Mouse (Mus musculus): ENCODE data around the gene Snai1.

The Snai1 gene

DNA sequence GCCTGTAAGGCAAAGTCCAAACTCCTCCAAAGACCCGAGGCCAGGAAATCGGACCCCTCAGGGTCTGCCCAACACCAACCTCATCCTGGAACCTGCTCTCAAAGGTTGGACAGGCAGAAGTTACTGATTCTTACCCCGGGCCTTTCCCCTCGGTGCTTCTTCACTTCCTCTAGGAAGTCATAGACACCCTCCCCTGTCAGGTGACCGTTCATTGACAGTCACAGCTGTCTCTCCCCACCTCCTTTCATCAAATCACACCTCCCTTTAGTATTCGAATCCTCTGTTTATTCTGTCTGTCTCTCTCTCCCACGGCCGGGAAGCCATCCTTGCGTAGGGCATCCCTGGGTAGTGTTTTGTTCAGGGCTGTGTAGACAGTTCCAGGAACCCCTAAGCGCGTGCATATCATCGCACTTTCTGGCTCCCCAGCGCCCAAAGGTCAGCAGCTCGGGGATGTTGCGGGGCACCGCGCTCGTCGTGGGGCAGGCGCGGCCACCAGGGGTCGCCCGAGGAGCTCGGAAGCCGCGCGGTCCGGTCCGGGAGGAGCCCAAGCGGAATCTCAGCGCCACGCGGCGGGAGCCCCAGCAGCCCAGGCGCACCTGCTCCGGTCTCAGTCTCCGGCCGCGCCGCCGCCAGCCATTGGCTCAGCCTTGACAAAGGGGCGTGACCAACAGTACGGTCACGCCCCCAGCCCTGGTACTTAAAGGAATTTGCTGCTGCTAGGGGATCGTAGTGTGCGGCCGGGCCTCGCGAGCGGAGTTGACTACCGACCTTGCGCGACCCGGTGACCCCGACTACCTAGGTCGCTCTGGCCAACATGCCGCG, at the start of gene Snai1:
Snai1 (plus strand) TSS at position 720 of the 822 bp plus-strand sequence.
- in situ Hi-C loops (cut with MseI, MboI): no loop called here

DNA sequence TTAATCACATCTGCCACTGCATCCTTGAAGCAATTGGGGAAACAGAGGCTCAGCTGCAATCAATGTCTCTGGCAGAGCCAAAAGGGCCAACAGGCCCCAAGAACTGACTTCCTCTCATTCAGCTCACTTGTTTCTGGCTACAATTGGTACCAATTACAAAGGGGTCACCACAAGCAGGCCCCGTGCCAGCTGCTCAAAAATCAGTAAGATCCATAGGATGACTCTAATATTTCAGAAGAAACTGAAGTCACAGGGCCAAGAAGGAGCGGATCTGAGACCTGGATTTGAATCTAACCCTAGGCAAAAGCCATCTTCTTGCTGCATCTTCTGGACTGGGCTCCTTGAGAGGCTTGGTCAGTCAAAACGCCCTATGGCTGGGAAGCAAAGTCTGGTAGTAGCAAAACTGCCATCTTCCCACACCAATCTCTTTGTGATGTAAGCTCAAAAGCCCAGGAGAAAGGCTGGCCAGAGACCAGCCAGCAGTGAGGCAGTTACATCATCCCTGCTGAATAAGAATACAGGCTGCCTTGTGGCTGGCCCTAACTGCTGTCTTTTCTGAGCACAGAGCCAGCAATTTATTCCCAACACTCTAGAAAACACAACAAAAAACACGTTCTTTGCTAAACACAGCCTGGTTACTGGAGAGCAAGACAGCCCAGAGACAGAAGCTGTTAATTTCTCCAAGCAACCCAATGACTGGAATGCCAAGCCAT, 47.0 kb upstream of the Snai1 start:
- in situ Hi-C loops (cut with MseI, MboI): no loop called here

DNA sequence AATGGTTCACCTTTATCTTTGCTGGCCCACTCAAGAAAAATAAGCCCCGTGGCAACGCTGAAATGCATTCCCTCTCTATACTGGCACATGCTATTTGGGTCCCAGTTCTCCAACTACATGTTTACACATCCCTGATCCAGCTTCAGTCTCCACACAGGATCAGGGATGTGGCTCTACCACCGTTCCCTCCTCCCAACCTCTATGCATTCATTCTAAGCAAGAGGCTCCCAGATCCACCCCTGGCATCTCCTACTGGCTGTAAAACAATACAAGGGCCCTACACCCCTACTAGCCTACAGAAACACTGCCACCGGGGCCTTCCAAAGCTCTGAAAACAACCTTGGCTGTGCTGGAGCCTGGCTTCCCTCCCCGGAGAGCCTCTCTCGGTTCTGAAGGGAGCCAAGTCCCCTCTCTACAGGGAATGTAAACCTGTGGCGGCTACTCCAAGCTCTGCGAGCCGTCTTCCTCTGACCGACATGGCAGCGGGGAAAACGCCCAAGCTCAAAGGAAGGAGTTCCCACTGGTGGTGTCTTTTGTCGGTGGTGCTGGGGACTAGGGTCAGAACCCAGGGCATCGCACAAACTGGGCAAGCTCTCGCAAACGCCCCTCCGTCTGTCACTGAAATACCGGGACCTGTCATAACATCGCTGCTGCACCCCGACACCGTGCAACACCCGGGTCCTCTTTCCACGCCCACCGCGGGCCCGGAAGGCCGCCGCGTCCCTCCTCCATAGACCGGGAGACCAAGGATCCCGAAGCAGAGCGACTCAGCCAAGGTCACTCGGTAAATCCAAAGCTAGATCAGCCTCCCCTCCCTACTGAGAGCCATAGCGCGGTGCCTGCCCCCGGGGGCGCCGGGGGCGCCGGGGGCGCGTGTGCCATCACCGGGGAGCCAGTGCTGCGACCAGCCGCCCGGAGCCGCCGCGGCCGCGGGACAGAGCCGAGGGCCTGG, 46.0 kb upstream of the Snai1 start, which contains the start of gene Rnf114:
Rnf114 (plus strand) TSS at position 889 of the 952 bp plus-strand sequence.
- in situ Hi-C loops (cut with MseI, MboI): no loop called here

GRCm38 (mm10) chr2:167492713-167493636, 45.0 kb upstream of the Snai1 start, which contains the start of gene Spata2:
Gene Spata2, minus strand, starts transcription at chr2:167492887.
- in situ Hi-C loops (cut with MseI, MboI): no loop called here

DNA sequence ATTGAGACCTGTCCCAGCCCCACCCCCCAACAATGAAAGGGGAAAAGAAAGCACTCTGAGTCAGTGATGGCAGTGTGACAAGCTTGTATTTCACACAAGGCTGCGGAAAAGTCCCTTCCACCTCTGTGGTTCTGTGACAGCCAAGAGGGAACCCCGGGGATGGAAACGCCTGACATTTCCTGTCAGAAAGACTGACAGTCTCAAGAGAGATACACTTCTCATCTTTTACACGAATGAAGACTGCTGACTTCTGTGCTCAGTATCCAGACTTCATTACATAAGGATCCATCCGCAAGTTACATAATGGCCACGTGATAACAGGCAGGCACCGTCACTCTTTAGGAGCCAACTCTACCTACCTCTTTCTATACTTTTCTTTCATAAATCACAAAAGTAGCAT, 41.6 kb upstream of the Snai1 start:
- in situ Hi-C loops (cut with MseI, MboI): no loop called here

GRCm38 (mm10) chr2:167497272-167497671, 40.7 kb upstream of the Snai1 start:
- in situ Hi-C loops (cut with MseI, MboI): no loop called here

GRCm38 (mm10) chr2:167502554-167503252, 35.3 kb upstream of the Snai1 start:
- in situ Hi-C loops (cut with MseI, MboI): no loop called here

DNA sequence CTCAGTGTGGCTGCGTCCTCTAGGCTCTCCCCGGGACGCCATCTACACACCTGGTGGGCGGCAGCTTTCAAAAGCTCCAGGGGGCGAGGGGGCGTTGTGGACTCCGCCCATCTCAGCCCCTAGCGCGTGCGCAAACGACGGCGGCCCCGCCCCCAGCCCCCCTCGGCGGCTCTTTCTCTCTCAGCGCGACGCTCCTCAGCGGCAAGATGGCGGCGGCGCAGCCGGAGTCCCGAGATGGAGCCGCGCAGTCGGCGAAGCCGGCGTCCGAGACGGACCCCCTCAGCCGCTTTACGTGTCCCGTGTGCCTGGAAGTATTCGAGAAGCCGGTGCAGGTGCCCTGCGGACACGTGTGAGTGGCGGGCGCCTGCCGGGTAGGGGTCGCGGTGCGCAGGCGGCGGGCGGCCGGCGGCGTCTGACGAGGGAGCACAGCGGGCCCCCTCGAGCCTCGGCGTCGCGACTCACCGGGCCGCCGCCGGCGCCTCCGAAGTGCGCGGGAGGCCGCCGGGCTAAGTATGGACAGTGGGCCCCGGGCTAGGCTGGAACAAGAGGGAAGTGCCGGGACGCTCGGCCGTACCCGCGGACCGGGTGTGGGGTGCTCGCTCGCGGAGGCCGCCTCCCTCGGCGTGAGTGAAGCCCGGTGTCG, 34.6 kb upstream of the Snai1 start:
- in situ Hi-C loops (cut with MseI, MboI): no loop called here

GRCm38 (mm10) chr2:167503896-167504349, 34.1 kb upstream of the Snai1 start:
- in situ Hi-C loops (cut with MseI, MboI): no loop called here

DNA sequence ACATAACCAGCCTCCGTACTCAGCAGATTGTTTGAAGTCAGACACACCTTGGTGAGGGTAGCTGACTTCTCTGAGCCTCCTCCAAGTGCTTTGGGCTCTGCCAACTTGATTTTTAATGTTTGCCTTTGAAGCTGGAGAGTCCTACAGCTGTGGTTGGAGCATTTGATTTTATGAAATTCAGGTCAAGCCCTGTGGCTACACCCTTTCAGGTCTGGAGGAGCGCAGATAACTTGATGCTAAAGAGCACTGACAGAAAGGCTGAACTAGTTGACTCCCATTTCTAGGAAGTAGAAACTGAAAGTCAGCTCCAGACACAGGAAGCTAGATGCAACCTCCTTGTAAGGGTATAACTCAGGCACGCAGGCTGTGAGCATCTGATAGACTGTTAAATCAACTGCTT, 32.9 kb upstream of the Snai1 start:
- in situ Hi-C loops (cut with MseI, MboI): no loop called here

DNA sequence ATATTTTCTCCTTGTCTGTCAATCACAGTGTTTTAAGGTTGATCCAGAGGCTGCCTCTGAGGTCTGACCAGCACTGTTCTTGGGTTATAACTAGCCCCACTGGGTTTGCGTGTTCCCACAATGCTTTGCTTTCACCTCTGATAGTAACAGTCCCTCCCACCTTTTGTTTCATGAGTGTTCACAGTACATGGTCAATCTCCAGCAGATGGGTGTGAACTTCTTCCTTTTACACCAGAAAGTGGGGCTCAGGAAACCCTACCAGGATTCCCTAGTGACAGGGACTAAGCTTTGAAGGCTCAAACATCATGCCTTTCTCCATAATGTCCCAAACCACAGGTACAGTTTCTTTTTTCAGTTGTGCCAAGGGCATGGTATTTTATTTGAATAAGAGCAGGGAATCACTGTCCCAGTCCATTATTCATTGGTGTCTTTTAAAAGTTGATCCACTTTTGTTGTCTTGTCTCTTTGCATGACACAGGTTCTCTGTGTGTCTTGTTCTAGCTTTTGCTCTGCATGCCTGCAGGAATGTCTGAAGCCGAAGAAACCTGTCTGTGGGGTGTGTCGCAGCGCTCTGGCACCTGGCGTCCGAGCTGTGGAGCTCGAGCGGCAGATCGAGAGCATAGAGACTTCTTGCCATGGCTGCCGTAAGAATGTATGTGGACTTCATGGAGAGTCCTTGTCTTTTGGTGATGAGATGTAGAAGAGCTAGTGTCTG, 31.3 kb upstream of the Snai1 start:
- in situ Hi-C loops (cut with MseI, MboI): no loop called here

- in situ Hi-C loops (cut with MseI, MboI): no loop called here
These were observed 30.1 kb upstream of the Snai1 start for GRCm38 (mm10) chr2:167507719-167508385.

DNA sequence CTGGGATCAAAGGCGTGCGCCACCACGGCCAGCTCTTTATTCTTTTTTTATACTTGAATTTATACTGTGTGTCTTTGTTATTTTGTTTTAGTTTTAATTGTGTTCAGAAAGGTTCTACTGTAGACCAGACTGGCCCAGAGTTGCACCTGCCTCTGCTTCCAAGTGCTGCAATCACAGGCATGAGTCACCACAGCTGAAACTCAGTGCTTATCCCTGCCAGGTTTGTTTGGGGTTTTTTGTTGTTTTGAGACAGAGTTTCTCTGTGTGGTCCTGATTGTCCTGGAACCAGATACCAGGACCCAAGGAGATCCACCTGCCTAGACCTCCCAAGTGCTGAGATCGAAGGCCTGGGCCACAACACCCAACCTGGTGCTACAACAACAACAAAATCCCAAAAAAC, 29.4 kb upstream of the Snai1 start:
- in situ Hi-C loops (cut with MseI, MboI): no loop called here

GRCm38 (mm10) chr2:167510485-167510884, 27.5 kb upstream of the Snai1 start:
- in situ Hi-C loops (cut with MseI, MboI): no loop called here

GRCm38 (mm10) chr2:167512365-167512764, 25.6 kb upstream of the Snai1 start:
- in situ Hi-C loops (cut with MseI, MboI): no loop called here

DNA sequence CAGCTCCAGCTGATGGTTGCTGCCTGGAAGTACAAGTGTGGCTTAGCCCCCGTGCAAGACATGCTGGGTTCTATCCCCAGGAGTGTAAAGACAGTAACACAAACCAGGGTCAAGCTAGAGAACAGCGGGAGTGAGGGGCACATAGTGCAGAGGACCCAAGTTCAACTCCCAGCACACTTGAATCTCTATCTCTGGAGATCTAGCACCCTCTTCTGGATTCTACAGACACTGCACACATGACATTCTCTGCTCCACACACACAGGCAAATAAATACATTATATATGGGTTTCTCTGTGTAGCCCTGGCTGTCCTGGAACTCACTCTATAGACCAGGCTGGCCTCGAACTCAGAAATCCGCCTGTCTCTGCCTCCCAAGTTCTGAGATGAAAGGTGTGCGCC, 25.0 kb upstream of the Snai1 start:
- in situ Hi-C loops (cut with MseI, MboI): no loop called here

GRCm38 (mm10) chr2:167514641-167515040, 23.4 kb upstream of the Snai1 start:
- in situ Hi-C loops (cut with MseI, MboI): no loop called here

- in situ Hi-C loops (cut with MseI, MboI): no loop called here
These were observed 22.3 kb upstream of the Snai1 start for GRCm38 (mm10) chr2:167515688-167516087.

All from mouse trophoblast stem cell (cell line).